Mouse (Mus musculus): ENCODE measurements around the gene Vps45.

DNA sequence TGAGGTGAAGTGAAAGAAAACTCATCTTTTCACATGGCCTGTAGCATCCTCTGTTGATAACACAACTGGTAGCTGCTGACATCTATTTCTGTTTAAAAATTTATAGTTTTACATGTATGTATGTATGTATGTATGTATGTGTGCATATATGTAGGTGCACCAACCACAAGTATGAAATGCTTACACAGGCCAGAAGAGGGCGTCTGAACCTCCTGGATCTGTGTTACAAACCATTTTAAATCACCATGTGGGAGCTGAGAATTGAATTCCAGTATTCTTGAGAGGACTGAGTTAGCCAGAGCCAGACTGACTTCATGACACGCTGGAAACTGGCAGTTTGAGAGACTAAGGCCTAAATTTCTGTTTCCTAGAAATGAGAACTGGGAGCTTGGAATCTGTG lies 32.9 kb upstream of the Vps45 start:
- TF ChIP-seq POLR2A (IDR thresholded peaks at IDR 0.05; ENCODE audit: control insufficient read depth, low read depth, low read length) (no peak), CTCF (IDR thresholded peaks at IDR 0.05; ENCODE audit: control insufficient read depth, insufficient read depth, insufficient replicate concordance, low read depth, low read length) (no peak)
